Mouse (Mus musculus) lung, embryonic 15.5 days (tissue): ENCODE measurements around the gene Wdr93. TPM values are rescaled to one million over a fixed set of nuclear protein-coding genes. Genes with fewer than 3 reads are reported as not detected.

Source experiments
- ATAC-seq: fragments of 200-750 bp; cut with Nextera tagmentation; 2 replicates; pipeline ENCODE4 v1.8.0; 2017; ENCODE audit warnings: moderate number of reproducible peaks, borderline replicate concordance; ENCODE audit not compliant: low FRiP score, low TSS enrichment; ENCODE audit errors: extremely low read depth
- H3K27ac ChIP-seq: fragments of 300-500 bp; sonication (generic); 2 replicates; pipeline ENCODE4 v1.5.1; 2015; ENCODE audit warnings: moderate library complexity, mild to moderate bottlenecking, inconsistent platforms
- H3K27me3 ChIP-seq: fragments of 300-500 bp; sonication (generic); 2 replicates; pipeline ENCODE4 v1.6.1; 2015; ENCODE audit warnings: inconsistent platforms
- H3K36me3 ChIP-seq: fragments of 300-500 bp; sonication (generic); 2 replicates; pipeline ENCODE4 v1.6.1; 2015; ENCODE audit warnings: inconsistent platforms
- H3K4me1 ChIP-seq: fragments of 300-500 bp; sonication (generic); 2 replicates; pipeline ENCODE4 v1.6.1; 2015; ENCODE audit warnings: inconsistent platforms
- H3K4me2 ChIP-seq: fragments of 300-500 bp; sonication (generic); 2 replicates; pipeline ENCODE4 v1.6.1; 2015; ENCODE audit warnings: inconsistent platforms, mild to moderate bottlenecking, moderate library complexity
- H3K4me3 ChIP-seq: fragments of 300-500 bp; sonication (generic); 2 replicates; pipeline ENCODE4 v1.5.1; 2015; ENCODE audit warnings: mild to moderate bottlenecking, inconsistent platforms
- H3K9ac ChIP-seq: fragments of 300-500 bp; sonication (generic); 2 replicates; pipeline ENCODE4 v1.6.1; 2015; ENCODE audit warnings: inconsistent platforms
- H3K9me3 ChIP-seq: fragments of 300-500 bp; sonication (generic); 2 replicates; pipeline ENCODE4 v1.6.1; 2016; ENCODE audit warnings: inconsistent platforms
- WGBS: fragments of 180-500 bp; shearing (Covaris S2); methylation state at CpG from one replicate; pipeline ENCODE4 v1.1.7; 2015; 5-methylcytosine and 5-hydroxymethylcytosine counted together
- polyA plus RNA-seq: library from polyadenylated mRNA; unstranded; fragments of >200 nt; fragmentation: Nextera tagmentation; extraction: Ambion mirVana; gene quantifications from 2 replicates; pipeline ENCODE4 v1.2.1, GENCODE M21; 2015

The Wdr93 gene
- 0.78 and 0.86 TPM in 2 replicates for polyA plus RNA-seq

- Histone ChIP-seq H3K4me3 (peak within 1 kb of the TSS; percentile 70), H3K4me1 (peaks cover 5% of the 10 kb centered on the region; the same call in 1 of the 2 replicates), H3K9me3 (no peaks in the 10 kb centered on the region), H3K4me2 (peak within 1 kb of the TSS; percentile 98), H3K27me3 (no peaks in the 10 kb centered on the region), H3K9ac (peak within 1 kb of the TSS; percentile 58), H3K27ac (no peak within 1 kb of the TSS), H3K36me3 (no peaks in the 10 kb centered on the region)
- 2% methylated on average over 46 of the region's 46 CpGs for WGBS
- peak; percentile 86 for ATAC-seq
Observed at GRCm38 (mm10) chr7:79742659-79743536, at the start of gene Wdr93, which contains the start of gene Pex11a. Wdr93 (plus strand) TSS chr7:79743163. Pex11a (minus strand) TSS chr7:79743131.

- no peak for ATAC-seq
- Histone ChIP-seq H3K4me3 (no peak overlapping the region), H3K27ac (no peak overlapping the region), H3K4me2 (no peak overlapping the region), H3K27me3 (no peaks in the 10 kb centered on the region), H3K36me3 (peaks cover 87% of the 10 kb centered on the region), H3K4me1 (no peaks in the 10 kb centered on the region), H3K9me3 (no peaks in the 10 kb centered on the region), H3K9ac (no peak overlapping the region)
- WGBS: 85% methylated on average over 8 of the region's 8 CpGs
Observed at GRCm38 (mm10) chr7:79696495-79696894, 46.5 kb upstream of the Wdr93 start.

- peaks cover 58% of the 10 kb centered on the region for H3K36me3 ChIP-seq
- ATAC-seq: no peak
Observed at GRCm38 (mm10) chr7:79702755-79703154, 40.2 kb upstream of the Wdr93 start.

GRCm38 (mm10) chr7:79705210-79705609 lies 37.8 kb upstream of the Wdr93 start:
- H3K9me3 ChIP-seq: no peaks in the 10 kb centered on the region
- ATAC-seq: no peak
- H3K9ac ChIP-seq: no peak overlapping the region
- no peak overlapping the region for H3K4me2 ChIP-seq
- H3K36me3 ChIP-seq: peaks cover 44% of the 10 kb centered on the region
- no peak overlapping the region for H3K27ac ChIP-seq
- 0 out of 2 replicates have a peak, but pooled peaks cover 11% of the 10 kb centered on the region for H3K27me3 ChIP-seq
- 79% methylated on average over 5 of the region's 5 CpGs for WGBS
- H3K4me1 ChIP-seq: 0 out of 2 replicates have a peak, but pooled peaks cover 5% of the 10 kb centered on the region
- no peak overlapping the region for H3K4me3 ChIP-seq

More at GRCm38 (mm10) chr7:79702755-79703154, 40.2 kb upstream of the Wdr93 start:
- no peak overlapping the region for H3K4me3 ChIP-seq
- H3K9me3 ChIP-seq: no peaks in the 10 kb centered on the region
- no peak overlapping the region for H3K9ac ChIP-seq
- H3K27me3 ChIP-seq: no peaks in the 10 kb centered on the region
- H3K4me1 ChIP-seq: no peaks in the 10 kb centered on the region
- H3K4me2 ChIP-seq: no peak overlapping the region
- WGBS: 65% methylated on average over 16 of the region's 16 CpGs
- no peak overlapping the region for H3K27ac ChIP-seq

GRCm38 (mm10) chr7:79710130-79710607 lies 32.8 kb upstream of the Wdr93 start:
- H3K4me3 ChIP-seq: peak overlapping the region; percentile 41
- no peak overlapping the region for H3K27ac ChIP-seq
- peaks cover 18% of the 10 kb centered on the region for H3K36me3 ChIP-seq
- H3K4me1 ChIP-seq: peaks cover 12% of the 10 kb centered on the region
- peak overlapping the region; percentile 39 for H3K9ac ChIP-seq
- 0 out of 2 replicates have a peak, but pooled peaks cover 16% of the 10 kb centered on the region for H3K27me3 ChIP-seq
- no peaks in the 10 kb centered on the region for H3K9me3 ChIP-seq
- H3K4me2 ChIP-seq: peak overlapping the region; percentile 82
- WGBS: 2% methylated on average over 55 of the region's 55 CpGs
- ATAC-seq: peak; percentile 29; the same call in 1 of the 2 replicates

- Histone ChIP-seq H3K36me3 (peaks cover 18% of the 10 kb centered on the region), H3K27ac (no peak overlapping the region), H3K9me3 (no peaks in the 10 kb centered on the region), H3K4me1 (peaks cover 13% of the 10 kb centered on the region), H3K4me2 (peak overlapping the region; percentile 82), H3K9ac (no peak overlapping the region), H3K27me3 (0 out of 2 replicates have a peak, but pooled peaks cover 16% of the 10 kb centered on the region), H3K4me3 (no peak overlapping the region)
- 45% methylated on average over 17 of the region's 17 CpGs for WGBS
- no peak for ATAC-seq
Observed at GRCm38 (mm10) chr7:79710831-79711230, 32.1 kb upstream of the Wdr93 start.

GRCm38 (mm10) chr7:79715187-79715981 lies 27.6 kb upstream of the Wdr93 start, which contains the start of gene Kif7:
Kif7 (minus strand) TSS chr7:79715720.
- Histone ChIP-seq H3K27me3 (peaks cover 18% of the 10 kb centered on the region), H3K9me3 (no peaks in the 10 kb centered on the region), H3K4me3 (peak within 1 kb of the TSS; percentile 87), H3K4me1 (peaks cover 12% of the 10 kb centered on the region), H3K27ac (peak within 1 kb of the TSS; percentile 26), H3K36me3 (no peaks in the 10 kb centered on the region), H3K4me2 (peak within 1 kb of the TSS; percentile 88), H3K9ac (peak within 1 kb of the TSS; percentile 73)
- ATAC-seq: peak; percentile 96
- WGBS: under 1% methylated on average over 47 of the region's 55 CpGs

GRCm38 (mm10) chr7:79721386-79721977 lies 21.5 kb upstream of the Wdr93 start:
- WGBS: under 1% methylated on average over 48 of the region's 48 CpGs
- H3K27me3 ChIP-seq: peaks cover 36% of the 10 kb centered on the region
- peak; percentile 65 for ATAC-seq

GRCm38 (mm10) chr7:79727091-79727490 lies 15.9 kb upstream of the Wdr93 start:
- Histone ChIP-seq H3K27ac (no peak overlapping the region), H3K36me3 (no peaks in the 10 kb centered on the region), H3K4me2 (no peak overlapping the region), H3K9me3 (no peaks in the 10 kb centered on the region), H3K4me1 (0 out of 2 replicates have a peak, but pooled peaks cover 1% of the 10 kb centered on the region), H3K4me3 (no peak overlapping the region), H3K9ac (no peak overlapping the region), H3K27me3 (peaks cover 19% of the 10 kb centered on the region)
- 10% methylated on average over 2 of the region's 2 CpGs for WGBS
- no peak for ATAC-seq

More at GRCm38 (mm10) chr7:79721386-79721977, 21.5 kb upstream of the Wdr93 start:
- Histone ChIP-seq H3K36me3 (no peaks in the 10 kb centered on the region), H3K4me3 (peak overlapping the region; percentile 58), H3K9ac (peak overlapping the region; percentile 60), H3K4me2 (peak overlapping the region; percentile 92), H3K9me3 (no peaks in the 10 kb centered on the region), H3K4me1 (peaks cover 12% of the 10 kb centered on the region; the same call in 1 of the 2 replicates), H3K27ac (peak overlapping the region; percentile 50)

GRCm38 (mm10) chr7:79728219-79728618 lies 14.7 kb upstream of the Wdr93 start:
- no peaks in the 10 kb centered on the region for H3K9me3 ChIP-seq
- H3K4me3 ChIP-seq: no peak overlapping the region
- H3K36me3 ChIP-seq: no peaks in the 10 kb centered on the region
- ATAC-seq: peak; percentile 31; the same call in 1 of the 2 replicates
- H3K27me3 ChIP-seq: peaks cover 7% of the 10 kb centered on the region
- no peak overlapping the region for H3K9ac ChIP-seq
- H3K27ac ChIP-seq: no peak overlapping the region
- no peak overlapping the region for H3K4me2 ChIP-seq
- WGBS: 29% methylated on average over 6 of the region's 6 CpGs
- H3K4me1 ChIP-seq: no peaks in the 10 kb centered on the region

- Histone ChIP-seq H3K4me2 (no peak overlapping the region), H3K4me3 (no peak overlapping the region), H3K9me3 (no peaks in the 10 kb centered on the region), H3K36me3 (no peaks in the 10 kb centered on the region), H3K27ac (no peak overlapping the region), H3K27me3 (peaks cover 4% of the 10 kb centered on the region; the same call in 1 of the 2 replicates), H3K9ac (no peak overlapping the region), H3K4me1 (no peaks in the 10 kb centered on the region)
- WGBS: 2% methylated on average over 8 of the region's 8 CpGs
- no peak for ATAC-seq
Observed at GRCm38 (mm10) chr7:79729169-79729568, 13.8 kb upstream of the Wdr93 start.
